Mouse (Mus musculus) limb, embryonic 10.5 days (tissue): ENCODE data around the gene Mrpl53. TPM values are rescaled to one million over a fixed set of nuclear protein-coding genes. Genes with fewer than 3 reads are reported as not detected.

Source experiments
- DNase-seq: peaks from one replicate; pipeline ENCODE4 v3.0.0-alpha.2; 2017; ENCODE audit warnings: low spot score
- H3K27ac ChIP-seq: fragments of 300-500 bp; sonication (generic); 2 replicates; pipeline ENCODE4 v1.5.1; 2016; ENCODE audit warnings: mild to moderate bottlenecking
- H3K27me3 ChIP-seq: fragments of 300-500 bp; sonication (generic); 2 replicates; pipeline ENCODE4 v1.6.1; 2016; ENCODE audit warnings: low read depth, mild to moderate bottlenecking; ENCODE audit not compliant: poor library complexity, severe bottlenecking
- H3K36me3 ChIP-seq: fragments of 300-500 bp; sonication (generic); 2 replicates; pipeline ENCODE4 v1.6.1; 2016; ENCODE audit warnings: mild to moderate bottlenecking, moderate library complexity
- H3K4me1 ChIP-seq: fragments of 300-500 bp; sonication (generic); 2 replicates; pipeline ENCODE4 v1.6.1; 2016
- H3K4me3 ChIP-seq: fragments of 300-500 bp; sonication (generic); 2 replicates; pipeline ENCODE4 v1.5.1; 2016; ENCODE audit warnings: mild to moderate bottlenecking, moderate library complexity
- H3K9me3 ChIP-seq: fragments of 300-500 bp; sonication (generic); replicated peaks from 2 replicates; pipeline ENCODE4 v1.6.1; 2016; ENCODE audit warnings: mild to moderate bottlenecking
- WGBS: fragments of 180-500 bp; shearing (Covaris S2); methylation state at CpG from one replicate; pipeline ENCODE4 v1.1.7; 2016; 5-methylcytosine and 5-hydroxymethylcytosine counted together
- polyA plus RNA-seq: library from polyadenylated mRNA; unstranded; fragments of >200 nt; fragmentation: Nextera tagmentation; extraction: Ambion mirVana; gene quantifications from 2 replicates; pipeline ENCODE4 v1.2.1, GENCODE M21; 2016

Gene Mrpl53
- polyA plus RNA-seq, 1 experiment from 2014 or later: 150 TPM

- Histone ChIP-seq H3K27me3 (peaks cover 11% of the 10 kb centered on the region), H3K36me3 (peaks cover 7% of the 10 kb centered on the region; the same call in 1 of the 2 replicates), H3K4me3 (peak overlapping the region; percentile 76), H3K9me3 (no peaks in the 10 kb centered on the region), H3K27ac (peak overlapping the region; percentile 89), H3K4me1 (peaks cover 36% of the 10 kb centered on the region)
- peak; percentile 83 for DNase-seq
- under 1% methylated on average over 67 of the region's 74 CpGs for WGBS
Measured at GRCm38 (mm10) chr6:83101688-83102556, 6.9 kb upstream of the Mrpl53 start.

GRCm38 (mm10) chr6:83103130-83103650 lies 5.7 kb upstream of the Mrpl53 start:
- peak overlapping the region; percentile 76; the same call in 1 of the 2 replicates for H3K4me3 ChIP-seq

GRCm38 (mm10) chr6:83104158-83104557 lies 4.7 kb upstream of the Mrpl53 start:
- no peak for DNase-seq
- Histone ChIP-seq H3K4me1 (peaks cover 41% of the 10 kb centered on the region), H3K36me3 (peaks cover 7% of the 10 kb centered on the region; the same call in 1 of the 2 replicates), H3K27me3 (peaks cover 11% of the 10 kb centered on the region), H3K4me3 (no peak overlapping the region), H3K27ac (no peak overlapping the region), H3K9me3 (no peaks in the 10 kb centered on the region)
- WGBS: 88% methylated on average over 4 of the region's 4 CpGs

More at GRCm38 (mm10) chr6:83103130-83103650, 5.7 kb upstream of the Mrpl53 start:
- Histone ChIP-seq H3K27ac (no peak overlapping the region), H3K4me1 (peaks cover 43% of the 10 kb centered on the region), H3K9me3 (no peaks in the 10 kb centered on the region), H3K27me3 (peaks cover 11% of the 10 kb centered on the region), H3K36me3 (peaks cover 7% of the 10 kb centered on the region; the same call in 1 of the 2 replicates)
- DNase-seq: no peak
- WGBS: 38% methylated on average over 11 of the region's 11 CpGs

GRCm38 (mm10) chr6:83107566-83108400 lies 1.1 kb upstream of the Mrpl53 start:
- 36% methylated on average over 13 of the region's 13 CpGs for WGBS
- peak overlapping the region; percentile 95 for H3K4me3 ChIP-seq
- H3K27ac ChIP-seq: peak overlapping the region; percentile 96

GRCm38 (mm10) chr6:83111510-83112136 lies 2.8 kb downstream of the Mrpl53 start:
- DNase-seq: no peak
- H3K9me3 ChIP-seq: no peaks in the 10 kb centered on the region
- 89% methylated on average over 4 of the region's 4 CpGs for WGBS

More at GRCm38 (mm10) chr6:83107566-83108400, 1.1 kb upstream of the Mrpl53 start:
- peaks cover 32% of the 10 kb centered on the region for H3K4me1 ChIP-seq
- peaks cover 9% of the 10 kb centered on the region for H3K27me3 ChIP-seq
- peaks cover 18% of the 10 kb centered on the region for H3K36me3 ChIP-seq
- H3K9me3 ChIP-seq: no peaks in the 10 kb centered on the region
- peak; percentile 90 for DNase-seq

GRCm38 (mm10) chr6:83115011-83115671 lies 6.3 kb downstream of the Mrpl53 start, which contains the start of gene Mogs:
Mogs (plus strand) TSS chr6:83115496.
- Histone ChIP-seq H3K36me3 (peaks cover 47% of the 10 kb centered on the region), H3K27me3 (no peaks in the 10 kb centered on the region), H3K4me1 (peaks cover 40% of the 10 kb centered on the region), H3K4me3 (peak within 1 kb of the TSS; percentile 83), H3K9me3 (no peaks in the 10 kb centered on the region), H3K27ac (peak within 1 kb of the TSS; percentile 93)
- WGBS: 1% methylated on average over 58 of the region's 58 CpGs
- peak; percentile 97 for DNase-seq

More at GRCm38 (mm10) chr6:83111510-83112136, 2.8 kb downstream of the Mrpl53 start:
- Histone ChIP-seq H3K4me3 (no peak overlapping the region), H3K27ac (no peak overlapping the region), H3K4me1 (peaks cover 46% of the 10 kb centered on the region), H3K27me3 (no peaks in the 10 kb centered on the region), H3K36me3 (peaks cover 12% of the 10 kb centered on the region)

GRCm38 (mm10) chr6:83115682-83116372 lies 7.0 kb downstream of the Mrpl53 start:
- no peak for DNase-seq
- Histone ChIP-seq H3K4me3 (peak overlapping the region; percentile 83), H3K36me3 (peaks cover 40% of the 10 kb centered on the region), H3K4me1 (peaks cover 44% of the 10 kb centered on the region), H3K27ac (peak overlapping the region; percentile 93), H3K9me3 (no peaks in the 10 kb centered on the region), H3K27me3 (no peaks in the 10 kb centered on the region)
- 3% methylated on average over 48 of the region's 48 CpGs for WGBS

- no peaks in the 10 kb centered on the region for H3K9me3 ChIP-seq
- no peaks in the 10 kb centered on the region for H3K27me3 ChIP-seq
- H3K36me3 ChIP-seq: peaks cover 37% of the 10 kb centered on the region
- WGBS: 82% methylated on average over 11 of the region's 11 CpGs
- H3K4me1 ChIP-seq: peaks cover 44% of the 10 kb centered on the region
- peak overlapping the region; percentile 93; the same call in 1 of the 2 replicates for H3K27ac ChIP-seq
- H3K4me3 ChIP-seq: peak overlapping the region; percentile 83
- DNase-seq: no peak
Measured at GRCm38 (mm10) chr6:83116373-83117164, 7.7 kb downstream of the Mrpl53 start.

GRCm38 (mm10) chr6:83117165-83117438 lies 8.3 kb downstream of the Mrpl53 start:
- no peak overlapping the region for H3K27ac ChIP-seq
- no peak for DNase-seq
- H3K27me3 ChIP-seq: no peaks in the 10 kb centered on the region
- peaks cover 37% of the 10 kb centered on the region for H3K36me3 ChIP-seq
- H3K9me3 ChIP-seq: no peaks in the 10 kb centered on the region
- H3K4me1 ChIP-seq: peaks cover 45% of the 10 kb centered on the region
- H3K4me3 ChIP-seq: peak overlapping the region; percentile 83
- WGBS: 91% methylated on average over 4 of the region's 4 CpGs

- no peak overlapping the region for H3K27ac ChIP-seq
- no peaks in the 10 kb centered on the region for H3K9me3 ChIP-seq
- peaks cover 50% of the 10 kb centered on the region for H3K4me1 ChIP-seq
- peak overlapping the region; percentile 83; the same call in 1 of the 2 replicates for H3K4me3 ChIP-seq
- H3K36me3 ChIP-seq: peaks cover 37% of the 10 kb centered on the region
- 93% methylated on average over 13 of the region's 13 CpGs for WGBS
- no peaks in the 10 kb centered on the region for H3K27me3 ChIP-seq
- no peak for DNase-seq
Measured at GRCm38 (mm10) chr6:83117616-83118015, 8.8 kb downstream of the Mrpl53 start.

- H3K36me3 ChIP-seq: peaks cover 41% of the 10 kb centered on the region
- DNase-seq: no peak
- 88% methylated on average over 11 of the region's 11 CpGs for WGBS
- H3K4me1 ChIP-seq: peaks cover 56% of the 10 kb centered on the region
- no peaks in the 10 kb centered on the region for H3K9me3 ChIP-seq
- no peak overlapping the region for H3K27ac ChIP-seq
- H3K27me3 ChIP-seq: no peaks in the 10 kb centered on the region
- H3K4me3 ChIP-seq: no peak overlapping the region
Measured at GRCm38 (mm10) chr6:83118369-83118768, 9.5 kb downstream of the Mrpl53 start.
